Mouse (Mus musculus) G1E (cell line): ENCODE measurements around the gene Ppp2r3a.

ENCODE experiments used
- CTCF ChIP-seq: IDR thresholded peaks from 2 replicates; pipeline ENCODE4 v1.5.1; 2012; ENCODE audit warnings: low read depth, low read length, inconsistent platforms, mixed read lengths
- POLR2AphosphoS5 ChIP-seq: IDR thresholded peaks from 2 replicates; pipeline ENCODE4 v1.6.1; 2012; ENCODE audit warnings: low read depth, low read length, inconsistent platforms; ENCODE audit not compliant: insufficient replicate concordance

GRCm38 (mm10) chr9:101207984-101208383, 43.6 kb downstream of the Ppp2r3a start:
- TF ChIP-seq CTCF = no peak
- TF ChIP-seq POLR2AphosphoS5 = no peak
